In genomic region chr7:70119517-70119916, GRCm38 (mm10) we compare ENCODE assay signal across 15 mouse cellular contexts.
"Had no signal": no experiment of that assay in that cellular context is flagged by ENCODE, and none has a peak within 500 bp of the region (broad histone marks: within the 10 kb centered on the region; RNA-seq: fewer than 3 reads in every experiment).

No protein-coding gene starts in this region.

- H3K36me3 ChIP-seq: limb, embryonic 12.5 days; liver, embryonic 13.5 days; lung, embryonic 15.5 days; neural tube, embryonic 13.5 days had no signal

- H3K9ac ChIP-seq: limb, embryonic 12.5 days; liver, embryonic 13.5 days; liver, postnatal 0 days; lung, embryonic 15.5 days had no signal

- ATAC-seq: liver, postnatal 0 days had no signal

- H3K27ac ChIP-seq: limb, embryonic 12.5 days; liver, embryonic 13.5 days; lung, embryonic 15.5 days; neural tube, embryonic 13.5 days had no signal

- H3K4me3 ChIP-seq: liver, embryonic 13.5 days had no signal

- H3K4me1 ChIP-seq: liver, embryonic 13.5 days had no signal

- DNase-seq: kidney, adult 8-10 months; kidney, postnatal 25 days; layer of hippocampus, postnatal 36 days; liver; liver, embryonic 13.5 days; liver, postnatal 0 days; lung, postnatal 36 days; retina, postnatal 1 day; right cerebral cortex, postnatal 4 days; spleen, adult 18-20 months; thymus, adult 18-20 months; thymus, postnatal 14 days had no signal

- H3K9me3 ChIP-seq: limb, embryonic 12.5 days; liver, embryonic 13.5 days; lung, embryonic 15.5 days; neural tube, embryonic 13.5 days had no signal

- H3K4me2 ChIP-seq: liver, embryonic 13.5 days had no signal
